Mouse (Mus musculus): ENCODE data around the gene Cntn4.

DNA sequence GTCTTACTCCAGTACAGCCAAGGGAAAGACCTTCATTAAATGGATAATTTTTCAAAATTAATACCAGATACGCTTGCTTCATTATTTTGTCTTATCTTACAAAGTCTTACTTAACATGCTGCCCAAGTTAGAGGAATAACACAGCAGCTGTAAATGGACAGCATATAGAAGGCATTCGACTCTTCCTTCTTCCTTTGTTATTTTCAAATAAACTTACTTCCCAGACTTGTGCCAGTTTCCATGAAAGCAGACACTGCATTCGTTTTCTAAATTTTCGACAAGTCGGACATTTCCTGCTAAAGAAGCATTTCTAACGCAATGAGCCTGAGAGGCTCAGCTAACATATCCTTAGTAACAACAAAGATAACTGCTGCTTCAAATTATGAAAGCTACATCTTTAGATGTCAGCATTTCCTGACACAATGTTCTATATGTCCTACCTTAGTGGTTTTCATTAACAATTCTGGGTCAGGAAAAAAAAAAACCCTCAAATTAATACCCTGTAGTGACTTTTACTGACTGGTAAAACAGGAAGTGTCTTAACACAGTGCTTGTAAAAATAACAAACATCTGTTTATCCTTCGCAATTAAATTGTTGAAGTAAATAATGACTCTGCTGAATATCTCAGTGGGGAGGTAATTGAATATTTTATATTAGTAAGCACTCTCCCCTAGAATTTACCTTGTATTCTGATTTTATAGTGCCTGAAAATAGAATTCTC is 1068.4 kb downstream of the Cntn4 start:
- TF ChIP-seq CTCF (IDR thresholded peaks at IDR 0.05; ENCODE audit: low read depth) = no peak
- TF ChIP-seq EP300 (optimal IDR thresholded peaks at IDR 0.05) = no peak
